Mouse (Mus musculus): Measurements from ENCODE around the gene Enah.

DNA sequence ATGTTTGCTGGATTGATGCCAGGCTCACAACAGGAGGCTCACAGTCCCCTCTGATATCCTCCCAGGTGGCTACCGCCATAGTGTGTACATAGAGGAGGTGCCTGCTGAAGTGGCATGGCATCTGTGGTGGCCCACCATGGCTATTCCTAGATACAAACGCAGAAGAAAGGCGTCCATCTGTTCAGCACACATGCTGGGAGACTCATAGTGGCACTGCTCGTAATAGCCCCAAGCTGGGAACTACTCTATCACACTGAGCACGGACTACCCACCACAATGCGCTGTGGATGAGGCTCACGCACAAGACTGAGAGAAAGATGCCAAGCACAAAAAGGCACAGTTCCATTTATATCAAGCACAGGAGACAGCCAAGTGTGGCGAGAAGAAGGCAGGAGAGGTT, 126.1 kb downstream of the Enah start:
- TF ChIP-seq POLR2A (IDR thresholded peaks at IDR 0.05; ENCODE audit: low read depth, low read length) = no peak
- no peak for TF ChIP-seq CTCF (IDR thresholded peaks at IDR 0.05; ENCODE audit: extremely low read depth, insufficient read length, insufficient replicate concordance, low read depth, low read length)
